ENCODE assay signal across 12 mouse cellular contexts in genomic region chr2:91116842-91117241, GRCm38 (mm10).
"Had no signal": no experiment of that assay in that cellular context is flagged by ENCODE, and none has a peak within 500 bp of the region (broad histone marks: within the 10 kb centered on the region; RNA-seq: fewer than 3 reads in every experiment).

No protein-coding gene starts in this region.

- H3K27ac ChIP-seq: limb, embryonic 12.5 days; liver, embryonic 13.5 days; midbrain, embryonic 12.5 days; neural tube, embryonic 13.5 days had no signal

- H3K4me2 ChIP-seq: limb, embryonic 12.5 days; liver, embryonic 13.5 days; midbrain, embryonic 12.5 days; neural tube, embryonic 13.5 days had no signal

- H3K36me3 ChIP-seq: limb, embryonic 12.5 days; liver, embryonic 13.5 days; midbrain, embryonic 12.5 days; neural tube, embryonic 13.5 days had no signal

- H3K4me3 ChIP-seq: limb, embryonic 12.5 days; liver, embryonic 13.5 days; midbrain, embryonic 12.5 days; neural tube, embryonic 13.5 days had no signal

- H3K9me3 ChIP-seq: limb, embryonic 12.5 days; liver, embryonic 13.5 days; midbrain, embryonic 12.5 days; neural tube, embryonic 13.5 days had no signal

- ATAC-seq: midbrain, embryonic 16.5 days had no signal

- DNase-seq: liver; liver, embryonic 13.5 days; lung, adult 18-20 months; retina, postnatal 1 day; right cerebral cortex, postnatal 4 days; spleen, adult 18-20 months; thymus, adult 2 months; thymus, postnatal 36 days had no signal

- H3K9ac ChIP-seq: limb, embryonic 12.5 days; liver, embryonic 13.5 days; midbrain, embryonic 12.5 days; neural tube, embryonic 13.5 days had no signal
